Mouse (Mus musculus) urinary bladder, postnatal 10 days (tissue): Measurements from ENCODE around the gene Golga2.

Source experiments
- DNase-seq: peaks from one replicate; pipeline ENCODE4 v3.0.0; 2022; ENCODE audit warnings: low spot score

Gene Golga2

DNA sequence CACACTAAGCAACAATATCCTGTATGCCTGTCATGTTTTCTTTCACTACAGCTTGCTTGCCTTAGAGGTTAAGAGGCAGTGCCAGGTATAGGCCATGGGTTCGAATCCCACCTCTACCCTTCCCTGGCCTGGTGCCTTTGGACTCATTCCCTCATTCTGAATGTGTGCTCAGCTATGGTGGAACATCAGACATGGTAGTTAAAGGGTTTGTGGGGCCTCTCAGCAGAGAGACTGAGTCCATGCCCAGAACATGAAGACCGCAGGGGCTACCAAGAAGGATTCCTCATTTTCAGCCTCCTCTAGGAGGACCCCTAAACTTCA, 56.1 kb downstream of the Golga2 start:
- DNase-seq: no peak

DNA sequence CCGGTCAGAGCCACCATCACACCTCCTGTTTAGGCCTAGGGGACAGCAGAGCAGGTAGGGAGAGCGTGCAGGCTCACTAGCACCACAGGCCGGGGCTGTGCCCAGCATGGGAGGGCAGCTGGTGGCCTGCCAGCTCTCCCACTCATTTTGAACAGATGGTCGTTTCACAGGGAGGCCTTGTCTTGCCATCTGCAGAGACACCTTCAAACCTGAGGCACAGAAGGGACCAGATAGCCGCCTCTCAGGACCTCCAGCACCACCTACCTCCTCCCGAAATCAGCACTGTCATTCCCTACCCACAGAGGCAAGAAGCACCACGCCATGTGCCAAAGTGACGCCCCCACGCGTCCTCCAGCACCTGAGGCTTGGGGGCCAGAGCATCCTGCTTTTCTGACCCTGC, 56.9 kb downstream of the Golga2 start:
- no peak for DNase-seq

- no peak for DNase-seq
Observed at GRCm38 (mm10) chr2:32344598-32345321, 57.6 kb downstream of the Golga2 start.

DNA sequence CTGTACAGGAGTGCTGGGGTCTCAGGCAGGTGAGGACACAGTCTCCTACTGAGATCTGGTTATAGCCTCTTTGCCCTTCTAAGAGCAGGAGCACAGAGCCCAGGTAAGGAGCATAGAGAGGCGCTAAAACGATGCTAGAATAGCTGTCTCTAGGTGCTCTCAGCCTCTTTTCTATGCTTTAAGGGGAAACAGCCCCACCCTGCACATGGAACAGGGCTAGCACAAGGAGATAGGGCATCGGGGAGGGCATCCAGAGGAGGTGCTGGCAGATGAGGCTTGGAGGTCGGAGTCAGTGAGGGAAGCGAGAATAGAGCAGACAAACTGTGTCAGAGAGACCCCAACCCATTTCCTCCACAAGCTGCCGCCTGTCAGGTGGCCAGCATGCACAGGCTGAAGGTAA, 59.8 kb downstream of the Golga2 start:
- no peak for DNase-seq

DNA sequence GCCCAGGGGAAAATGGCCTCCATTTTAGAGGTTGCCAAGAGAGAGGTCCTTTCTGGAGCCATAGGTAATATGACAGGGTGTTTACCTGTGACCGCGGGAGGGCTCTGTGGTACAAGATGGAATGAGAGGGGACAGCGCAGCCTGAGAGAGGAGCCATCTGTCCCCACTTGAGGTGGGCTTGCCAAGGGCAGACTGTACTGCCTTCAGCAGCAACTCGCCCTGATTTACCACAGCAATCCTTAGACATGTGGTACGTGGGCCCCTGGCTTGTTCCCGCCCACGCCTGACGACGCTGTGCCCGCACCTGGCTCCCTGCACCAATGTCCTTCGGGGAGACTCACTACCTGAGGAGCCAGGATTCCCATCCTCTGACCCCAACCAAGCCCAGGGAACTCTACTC, 61.1 kb downstream of the Golga2 start:
- DNase-seq: no peak

DNA sequence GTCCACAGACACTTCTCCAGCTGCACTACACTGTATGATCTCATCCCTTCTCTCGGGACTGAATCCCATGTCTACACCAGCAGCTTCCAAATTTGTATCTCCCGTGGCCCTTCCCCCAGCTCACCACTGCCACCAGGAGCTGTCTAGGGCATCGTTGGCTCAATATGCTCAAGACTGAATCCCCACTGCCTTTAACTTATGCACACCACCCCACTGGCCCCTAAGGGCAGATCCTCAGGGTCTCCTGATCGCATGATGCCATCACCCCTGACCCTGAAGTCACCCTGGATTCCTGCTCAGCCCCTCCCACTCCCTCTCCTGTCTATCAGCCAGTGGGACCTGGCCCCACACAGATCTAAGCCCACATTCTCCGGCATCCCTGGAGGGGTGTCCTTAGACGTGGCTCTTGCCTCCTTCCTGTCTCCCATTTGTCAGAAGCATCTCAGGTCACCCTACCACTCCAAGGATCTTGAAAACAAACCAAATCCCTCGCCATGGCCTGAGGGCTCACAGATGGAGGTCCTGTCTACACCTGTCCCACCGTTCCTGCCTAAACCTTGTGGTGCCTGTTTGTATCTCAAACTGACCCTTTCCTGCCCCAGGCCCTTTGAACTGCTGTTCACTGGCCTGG, 62.6 kb downstream of the Golga2 start:
- DNase-seq: no peak

DNA sequence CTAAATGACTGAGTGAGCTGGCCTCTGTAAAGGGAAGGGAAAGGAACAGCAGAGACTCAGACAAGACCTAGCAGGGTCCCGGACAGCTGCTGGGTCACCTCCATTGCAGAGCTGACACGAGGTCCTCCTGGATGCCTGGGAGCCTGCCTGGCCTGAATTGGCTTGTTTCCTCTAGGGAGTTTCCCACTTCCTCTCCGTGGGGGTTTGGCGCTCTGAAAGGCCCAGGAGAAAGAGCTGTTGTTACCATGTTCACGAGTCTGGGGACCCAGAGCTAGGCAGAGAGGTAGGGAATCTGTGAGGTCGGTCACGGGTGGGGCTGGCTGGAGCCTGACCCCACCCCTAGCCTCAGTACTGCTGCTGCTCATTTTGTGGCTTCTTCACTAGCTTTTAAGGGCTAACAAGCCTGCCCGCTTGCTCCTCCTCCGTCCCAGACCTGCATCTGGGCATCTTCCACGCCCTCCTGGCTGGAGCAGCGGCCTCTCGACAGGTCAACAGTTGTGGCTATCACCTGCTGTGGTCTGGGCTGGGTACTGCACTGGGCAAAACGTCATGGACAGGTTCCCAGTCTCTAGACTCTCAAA, 63.4 kb downstream of the Golga2 start:
- no peak for DNase-seq

GRCm38 (mm10) chr2:32351471-32351961, 64.3 kb downstream of the Golga2 start:
- DNase-seq: no peak

GRCm38 (mm10) chr2:32352151-32353006, 65.2 kb downstream of the Golga2 start, which contains the start of gene Ciz1:
Ciz1 (plus strand) TSS chr2:32352327.
- no peak for DNase-seq

DNA sequence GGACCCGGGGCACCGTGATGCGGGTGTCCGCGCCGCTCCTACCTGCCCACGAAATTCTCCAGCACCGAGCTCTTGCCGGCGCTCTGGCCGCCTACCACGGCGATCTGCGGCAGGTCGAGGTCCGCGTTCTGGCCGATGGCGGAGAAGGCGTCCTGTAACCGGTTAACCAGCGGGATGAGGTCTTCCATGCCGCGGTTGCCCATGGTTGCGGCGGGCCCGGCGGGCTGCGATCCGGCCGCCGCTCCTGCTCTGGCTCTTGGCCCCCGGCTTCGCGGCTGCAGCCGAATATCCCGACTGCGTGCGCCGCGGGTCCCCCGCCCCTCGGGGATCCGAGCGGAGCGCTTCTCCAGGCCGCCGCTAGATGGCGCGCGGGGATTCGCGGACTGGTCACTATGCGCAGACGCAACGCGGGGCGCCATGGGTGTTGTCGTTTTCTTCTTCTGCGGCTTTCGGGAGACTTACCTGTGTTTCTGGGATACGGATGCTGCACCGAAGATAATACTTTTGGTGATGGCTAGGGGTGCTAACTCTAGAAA, 65.9 kb downstream of the Golga2 start, which contains the start of gene Dnm1:
Gene Dnm1 (minus strand): TSS at position 332 of the 536 bp plus-strand sequence.
- peak; percentile 78 for DNase-seq

DNA sequence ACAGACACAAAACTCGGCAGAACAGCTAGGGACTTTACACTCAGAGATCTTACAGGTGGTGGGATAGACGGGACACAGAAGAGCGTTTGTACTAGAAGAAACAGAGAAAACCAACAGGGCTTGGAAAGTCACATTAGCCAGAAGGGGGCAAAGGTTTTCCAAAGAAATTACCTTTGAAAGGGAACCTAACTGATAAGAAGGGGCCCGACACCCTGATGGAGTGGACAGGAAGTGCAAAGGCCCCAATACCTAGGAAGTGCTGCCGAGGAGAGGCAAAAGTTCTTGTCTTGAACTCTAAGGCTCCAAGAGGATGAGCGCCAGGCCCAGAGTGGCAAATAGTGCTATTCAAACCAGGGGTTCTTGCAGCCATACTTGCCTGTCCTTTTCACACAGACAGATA, 66.7 kb downstream of the Golga2 start:
- DNase-seq: no peak

DNA sequence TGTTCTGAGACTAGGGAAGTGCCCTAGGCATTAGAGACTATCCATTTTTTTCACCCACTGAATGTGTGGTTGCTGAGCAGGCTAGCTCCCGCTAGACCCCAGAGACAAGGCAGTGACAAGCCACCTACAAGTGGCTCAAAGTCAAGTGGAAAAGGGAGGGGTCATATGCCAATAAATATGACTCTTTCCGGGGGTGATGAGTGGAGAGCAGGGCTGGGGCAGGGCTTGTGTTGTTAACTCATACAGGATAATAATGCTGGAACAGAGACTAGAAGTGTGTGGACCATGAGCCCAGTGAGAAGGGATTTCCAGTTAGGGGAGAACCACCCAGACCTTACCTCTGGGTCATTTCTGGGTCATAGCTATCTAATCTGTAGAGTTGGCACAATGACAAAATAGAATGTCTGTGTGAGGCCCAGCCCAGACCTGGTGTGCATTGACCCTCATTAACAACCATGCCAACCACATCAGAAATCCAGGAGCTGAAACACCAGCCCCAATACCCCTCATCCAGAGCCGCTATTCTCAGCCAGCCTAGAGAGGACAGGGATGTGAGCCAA, 67.2 kb downstream of the Golga2 start:
- no peak for DNase-seq

DNA sequence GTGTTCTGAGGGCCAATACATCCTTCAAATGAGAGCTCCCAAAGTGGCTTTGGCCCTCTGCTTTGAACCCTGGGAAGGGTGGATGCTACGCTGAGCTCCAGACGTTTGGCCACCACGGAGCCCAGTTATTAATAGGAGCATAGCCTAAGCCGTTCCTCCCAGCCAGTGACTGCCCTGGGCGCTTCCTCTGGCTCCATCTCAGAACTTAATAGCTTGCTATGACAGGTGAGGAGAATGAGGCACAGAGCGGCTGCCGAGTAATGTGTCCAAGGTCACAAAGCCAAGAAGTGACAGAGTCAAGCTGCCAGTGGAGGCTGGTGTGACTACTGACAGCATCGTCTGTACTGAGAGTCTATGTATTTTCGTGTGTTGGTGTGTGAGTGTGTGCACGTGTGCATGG, 69.0 kb downstream of the Golga2 start:
- no peak for DNase-seq
